Mouse (Mus musculus) induced T-regulatory cell, adult 2 months (primary cell): Measurements from ENCODE around the gene Aspdh.
A peak's percentile ranks its signal among the peaks of the same experiment; 100 is the strongest.

Source experiments
- DNase-seq: peaks from one replicate; pipeline ENCODE4 v3.0.0-alpha.2; 2012; ENCODE audit warnings: low read depth

The Aspdh gene

GRCm38 (mm10) chr7:44465111-44465510 lies at the start of gene Aspdh:
TSS of gene Aspdh (plus strand) at chr7:44465391.
- DNase-seq: no peak

- no peak for DNase-seq
Observed at GRCm38 (mm10) chr7:44427666-44428065, 37.5 kb upstream of the Aspdh start.

GRCm38 (mm10) chr7:44428171-44428950 lies 36.8 kb upstream of the Aspdh start:
- DNase-seq: no peak

- no peak for DNase-seq
Observed at GRCm38 (mm10) chr7:44428968-44429521, 36.1 kb upstream of the Aspdh start, which contains the start of gene Lrrc4b. TSS of gene Lrrc4b (plus strand) at chr7:44429018.

- DNase-seq: no peak
Observed at GRCm38 (mm10) chr7:44429534-44430488, 35.4 kb upstream of the Aspdh start.

- DNase-seq: no peak
Observed at GRCm38 (mm10) chr7:44432550-44432949, 32.6 kb upstream of the Aspdh start.

- peak; percentile 29 for DNase-seq
Observed at GRCm38 (mm10) chr7:44433371-44433770, 31.8 kb upstream of the Aspdh start.

- DNase-seq: no peak
Observed at GRCm38 (mm10) chr7:44434089-44434488, 31.1 kb upstream of the Aspdh start.

GRCm38 (mm10) chr7:44435796-44436195 lies 29.4 kb upstream of the Aspdh start:
- no peak for DNase-seq

GRCm38 (mm10) chr7:44436267-44436666 lies 28.9 kb upstream of the Aspdh start:
- DNase-seq: peak; percentile 18

GRCm38 (mm10) chr7:44437188-44437587 lies 28.0 kb upstream of the Aspdh start:
- no peak for DNase-seq

GRCm38 (mm10) chr7:44437933-44438332 lies 27.3 kb upstream of the Aspdh start:
- DNase-seq: no peak

GRCm38 (mm10) chr7:44439696-44440095 lies 25.5 kb upstream of the Aspdh start:
- DNase-seq: no peak

- no peak for DNase-seq
Observed at GRCm38 (mm10) chr7:44440479-44440878, 24.7 kb upstream of the Aspdh start.

GRCm38 (mm10) chr7:44441180-44441579 lies 24.0 kb upstream of the Aspdh start:
- DNase-seq: no peak

- no peak for DNase-seq
Observed at GRCm38 (mm10) chr7:44441648-44442109, 23.5 kb upstream of the Aspdh start.

GRCm38 (mm10) chr7:44442407-44442821 lies 22.8 kb upstream of the Aspdh start:
- DNase-seq: no peak

GRCm38 (mm10) chr7:44443268-44444173 lies 21.7 kb upstream of the Aspdh start:
- DNase-seq: no peak

- no peak for DNase-seq
Observed at GRCm38 (mm10) chr7:44444886-44445527, 20.2 kb upstream of the Aspdh start.

GRCm38 (mm10) chr7:44445528-44445923 lies 19.7 kb upstream of the Aspdh start:
- no peak for DNase-seq
